Mouse (Mus musculus) lung, postnatal 0 days (tissue): Measurements from ENCODE around the gene Slc6a17. TPM values are rescaled to one million over a fixed set of nuclear protein-coding genes. Genes with fewer than 3 reads are reported as not detected.
A peak's percentile ranks its signal among the peaks of the same experiment; 100 is the strongest.

Source experiments
- ATAC-seq: fragments of 200-750 bp; cut with Nextera tagmentation; 2 replicates; pipeline ENCODE4 v1.8.0; 2017; ENCODE audit warnings: moderate library complexity
- DNase-seq: peaks from one replicate; pipeline ENCODE4 v3.0.0-alpha.2; 2016; ENCODE audit warnings: low spot score
- H3K27ac ChIP-seq: fragments of 300-500 bp; sonication (generic); 2 replicates; pipeline ENCODE4 v1.5.1; 2014; ENCODE audit warnings: antibody characterized with exemption, mild to moderate bottlenecking, low read length, mixed read lengths
- H3K27me3 ChIP-seq: fragments of 300-500 bp; sonication (generic); replicated peaks from 2 replicates; pipeline ENCODE4 v1.6.1; 2014; ENCODE audit warnings: low read length, mixed read lengths; ENCODE audit not compliant: insufficient read depth
- H3K36me3 ChIP-seq: fragments of 300-500 bp; sonication (generic); 2 replicates; pipeline ENCODE4 v1.6.1; 2014; ENCODE audit warnings: low read length, mixed read lengths; ENCODE audit not compliant: insufficient read depth
- H3K4me1 ChIP-seq: fragments of 300-500 bp; sonication (generic); 2 replicates; pipeline ENCODE4 v1.6.1; 2014; ENCODE audit warnings: antibody characterized with exemption, low read depth, low read length, mixed read lengths; ENCODE audit not compliant: insufficient read depth
- H3K4me2 ChIP-seq: fragments of 300-500 bp; sonication (generic); replicated peaks from 2 replicates; pipeline ENCODE4 v1.6.1; 2014; ENCODE audit warnings: low read depth, mild to moderate bottlenecking, low read length, moderate library complexity, mixed read lengths
- H3K4me3 ChIP-seq: fragments of 300-500 bp; sonication (generic); 2 replicates; pipeline ENCODE4 v1.5.1; 2014; ENCODE audit warnings: low read depth, low read length
- H3K9ac ChIP-seq: fragments of 300-500 bp; sonication (generic); replicated peaks from 2 replicates; pipeline ENCODE4 v1.6.1; 2014; ENCODE audit warnings: low read depth, mild to moderate bottlenecking
- H3K9me3 ChIP-seq: fragments of 300-500 bp; sonication (generic); 2 replicates; pipeline ENCODE4 v1.6.1; 2016; ENCODE audit warnings: low read length, mixed read lengths
- CTCF ChIP-seq: IDR thresholded peaks from 2 replicates; pipeline ENCODE4 v1.5.1; 2016; ENCODE audit warnings: antibody characterized with exemption, mild to moderate bottlenecking
- EP300 ChIP-seq: IDR thresholded peaks from 2 replicates; pipeline ENCODE4 v1.6.1; 2016; ENCODE audit warnings: antibody characterized with exemption, mild to moderate bottlenecking, control low read depth
- WGBS: fragments of 180-500 bp; shearing (Covaris S2); extraction: QIAGEN DNeasy Blood & Tissue Kit; methylation state at CpG from one replicate; pipeline ENCODE4 v1.1.7; 2014; 5-methylcytosine and 5-hydroxymethylcytosine counted together
- polyA plus RNA-seq: library from polyadenylated mRNA; unstranded; fragments of >200 nt; fragmentation: Nextera tagmentation; extraction: Ambion mirVana; gene quantifications from 2 replicates; pipeline ENCODE4 v1.2.1, GENCODE M21; 2015

Slc6a17 gene
- 0.38 and 0.84 TPM in 2 replicates for polyA plus RNA-seq

GRCm38 (mm10) chr3:107517631-107518108, at the start of gene Slc6a17:
Gene Slc6a17 (minus strand): TSS chr3:107518018.
- Histone ChIP-seq H3K9ac (no peak within 1 kb of the TSS), H3K4me3 (peak within 1 kb of the TSS; percentile 42), H3K4me2 (peak within 1 kb of the TSS; percentile 86), H3K9me3 (no peaks in the 10 kb centered on the region), H3K36me3 (no peaks in the 10 kb centered on the region), H3K4me1 (0 out of 2 replicates have a peak, but pooled peaks cover 5% of the 10 kb centered on the region), H3K27ac (no peak within 1 kb of the TSS), H3K27me3 (peaks cover 35% of the 10 kb centered on the region)
- TF ChIP-seq EP300: no peak
- peak; percentile 49 for TF ChIP-seq CTCF
- peak; percentile 67 for ATAC-seq
- 3% methylated on average over 43 of the region's 68 CpGs for WGBS
- peak; percentile 39 for DNase-seq

- WGBS: 12% methylated on average over 3 of the region's 3 CpGs
Measured at GRCm38 (mm10) chr3:107565331-107565730, 47.5 kb upstream of the Slc6a17 start.

GRCm38 (mm10) chr3:107563880-107564279, 46.1 kb upstream of the Slc6a17 start:
- TF ChIP-seq CTCF: no peak
- TF ChIP-seq EP300: no peak
- DNase-seq: no peak
- peak; percentile 39 for ATAC-seq
- 36% methylated on average over 4 of the region's 4 CpGs for WGBS
- no peak overlapping the region for H3K4me3 ChIP-seq
- no peaks in the 10 kb centered on the region for H3K27me3 ChIP-seq
- H3K27ac ChIP-seq: no peak overlapping the region
- H3K36me3 ChIP-seq: no peaks in the 10 kb centered on the region
- H3K4me1 ChIP-seq: no peaks in the 10 kb centered on the region
- no peak overlapping the region for H3K4me2 ChIP-seq
- no peak overlapping the region for H3K9ac ChIP-seq
- no peaks in the 10 kb centered on the region for H3K9me3 ChIP-seq

More at GRCm38 (mm10) chr3:107565331-107565730, 47.5 kb upstream of the Slc6a17 start:
- DNase-seq (no peak), ATAC-seq (no peak)
- Histone ChIP-seq H3K27ac (no peak overlapping the region), H3K4me3 (no peak overlapping the region), H3K4me1 (no peaks in the 10 kb centered on the region), H3K27me3 (no peaks in the 10 kb centered on the region), H3K9me3 (no peaks in the 10 kb centered on the region), H3K9ac (no peak overlapping the region), H3K4me2 (no peak overlapping the region), H3K36me3 (no peaks in the 10 kb centered on the region)
- TF ChIP-seq CTCF: no peak

- H3K27ac ChIP-seq: no peak overlapping the region
- no peaks in the 10 kb centered on the region for H3K27me3 ChIP-seq
- no peaks in the 10 kb centered on the region for H3K36me3 ChIP-seq
- no peaks in the 10 kb centered on the region for H3K9me3 ChIP-seq
- ATAC-seq: no peak
- H3K4me1 ChIP-seq: no peaks in the 10 kb centered on the region
- no peak overlapping the region for H3K4me3 ChIP-seq
- 66% methylated on average over 3 of the region's 4 CpGs for WGBS
- no peak overlapping the region for H3K4me2 ChIP-seq
- TF ChIP-seq EP300: no peak
- TF ChIP-seq CTCF: no peak
- H3K9ac ChIP-seq: no peak overlapping the region
- DNase-seq: no peak
Measured at GRCm38 (mm10) chr3:107562591-107562990, 44.8 kb upstream of the Slc6a17 start.

- TF ChIP-seq EP300 (no peak), CTCF (no peak; the same call in 1 of the 2 replicates)
- no peak overlapping the region for H3K4me2 ChIP-seq
- H3K36me3 ChIP-seq: no peaks in the 10 kb centered on the region
- H3K27me3 ChIP-seq: no peaks in the 10 kb centered on the region
- 80% methylated on average over 2 of the region's 2 CpGs for WGBS
- H3K4me1 ChIP-seq: no peaks in the 10 kb centered on the region
- no peak overlapping the region for H3K4me3 ChIP-seq
- DNase-seq (no peak), ATAC-seq (no peak)
- H3K27ac ChIP-seq: no peak overlapping the region
- H3K9me3 ChIP-seq: no peaks in the 10 kb centered on the region
- H3K9ac ChIP-seq: no peak overlapping the region
Measured at GRCm38 (mm10) chr3:107562104-107562503, 44.3 kb upstream of the Slc6a17 start.

GRCm38 (mm10) chr3:107559183-107559582, 41.4 kb upstream of the Slc6a17 start:
- Histone ChIP-seq H3K27ac (no peak overlapping the region), H3K27me3 (no peaks in the 10 kb centered on the region), H3K4me3 (no peak overlapping the region), H3K4me2 (no peak overlapping the region), H3K9me3 (no peaks in the 10 kb centered on the region), H3K4me1 (no peaks in the 10 kb centered on the region), H3K36me3 (no peaks in the 10 kb centered on the region), H3K9ac (no peak overlapping the region)
- ATAC-seq: peak; percentile 81
- 8% methylated on average over 3 of the region's 3 CpGs for WGBS
- TF ChIP-seq EP300 (no peak), CTCF (peak; percentile 97)
- peak; percentile 80 for DNase-seq

GRCm38 (mm10) chr3:107558740-107559139, 40.9 kb upstream of the Slc6a17 start:
- H3K9me3 ChIP-seq: no peaks in the 10 kb centered on the region
- no peak overlapping the region for H3K4me3 ChIP-seq
- no peak overlapping the region for H3K27ac ChIP-seq
- ATAC-seq (peak; percentile 33; the same call in 1 of the 2 replicates), DNase-seq (no peak)
- H3K36me3 ChIP-seq: no peaks in the 10 kb centered on the region
- H3K9ac ChIP-seq: no peak overlapping the region
- TF ChIP-seq EP300 (no peak), CTCF (no peak)
- H3K27me3 ChIP-seq: no peaks in the 10 kb centered on the region
- WGBS: 18% methylated on average over 3 of the region's 3 CpGs
- H3K4me2 ChIP-seq: no peak overlapping the region
- no peaks in the 10 kb centered on the region for H3K4me1 ChIP-seq
